Mouse (Mus musculus) adrenal gland, postnatal 4 days (tissue): Measurements from ENCODE around the gene Dnajb8. TPM values are rescaled to one million over a fixed set of nuclear protein-coding genes. Genes with fewer than 3 reads are reported as not detected.

ENCODE experiments used
- DNase-seq, 2 experiments: peaks; one replicate each; pipeline ENCODE4 v3.0.0; 2021 to 2022; ENCODE audit warnings: low spot score in 2 of 2, mixed read lengths in 2 of 2
- total RNA-seq, 2 experiments: library from RNA; stranded (reverse); gene quantifications; 2 replicates each; pipeline ENCODE4 v1.2.3; 2021

The Dnajb8 gene
- total RNA-seq, 2 experiments from 2014 or later = not detected

DNA sequence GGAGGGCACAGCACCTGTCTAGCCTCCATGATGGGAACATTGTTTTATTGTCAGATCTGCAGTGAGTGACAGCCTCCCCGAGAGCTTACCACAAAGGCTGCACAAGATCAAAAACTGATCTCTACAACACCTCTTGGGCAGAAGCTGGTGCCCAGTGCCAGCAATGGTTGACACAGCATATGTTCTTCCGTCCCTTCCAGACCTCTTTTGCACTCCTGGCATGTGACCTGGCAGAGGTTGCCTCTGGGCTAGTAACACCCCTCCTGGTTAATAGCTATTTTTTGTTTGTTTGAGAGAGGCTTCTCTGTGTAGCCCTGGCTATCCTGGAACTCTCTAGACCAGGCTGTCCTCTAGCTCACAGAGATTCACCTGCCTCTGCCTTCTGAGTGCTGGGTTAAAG is 56.1 kb downstream of the Dnajb8 start:
- no peak for DNase-seq

DNA sequence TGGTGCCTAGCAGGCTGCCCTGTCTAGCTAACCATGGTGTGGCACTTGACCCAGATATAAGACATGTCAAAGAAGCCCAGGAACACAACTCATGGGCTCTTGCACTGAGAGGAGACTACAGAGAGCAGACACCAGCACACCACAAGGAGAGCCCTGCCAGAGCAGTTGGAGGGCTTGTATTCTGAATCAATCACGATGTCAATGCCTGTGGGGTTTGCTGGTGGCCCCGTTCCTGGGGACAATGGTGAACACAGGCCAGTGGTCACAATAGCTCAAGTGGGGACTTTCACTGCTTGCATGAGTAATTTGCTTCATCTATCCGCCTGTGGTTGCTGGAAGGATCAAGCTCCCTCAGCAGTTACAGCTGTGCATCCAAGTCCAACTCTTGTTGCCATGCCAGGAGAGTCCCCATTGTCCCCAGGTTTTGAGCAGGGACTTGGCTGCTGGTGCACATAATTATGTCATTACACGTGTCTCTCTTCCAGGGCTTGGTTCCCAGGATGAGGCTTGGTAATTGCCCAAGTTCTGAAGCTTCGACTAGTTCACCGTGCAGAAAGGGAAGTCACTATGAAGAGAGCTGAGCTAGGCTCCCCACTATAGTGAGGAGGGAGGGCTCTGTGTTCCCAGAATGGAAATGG is 68.2 kb downstream of the Dnajb8 start:
- no peak for DNase-seq

DNA sequence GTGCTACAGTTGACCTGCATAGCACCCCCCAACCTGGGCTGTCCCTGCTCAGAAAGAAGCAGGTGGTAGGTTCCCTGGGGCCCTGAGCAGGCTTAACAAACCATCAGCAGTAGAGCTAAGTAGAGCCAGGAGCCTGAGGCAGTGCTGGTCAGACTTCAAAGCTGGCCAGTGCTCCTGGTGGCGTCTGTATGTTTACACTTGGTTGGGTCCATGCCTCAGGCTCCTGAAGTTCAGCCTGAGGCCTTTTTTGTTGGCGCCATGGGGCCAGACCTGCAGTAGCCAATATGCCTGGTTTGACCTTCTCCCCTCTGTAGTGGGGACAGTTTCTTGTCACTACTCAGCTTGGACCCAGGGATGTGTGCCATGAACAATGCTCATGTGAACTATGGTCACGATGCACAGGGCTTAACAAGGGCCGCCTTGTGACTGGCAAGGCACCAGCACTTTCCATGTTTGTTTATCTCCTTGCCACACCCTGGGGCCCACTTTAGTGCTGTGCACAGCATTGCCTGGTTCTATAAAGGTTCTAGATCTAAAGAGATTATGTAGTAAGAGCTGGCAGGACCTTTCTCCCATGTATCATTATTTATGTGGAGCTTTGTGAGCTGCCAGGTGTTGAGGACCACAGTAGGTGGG is 70.3 kb downstream of the Dnajb8 start:
- DNase-seq = no peak

DNA sequence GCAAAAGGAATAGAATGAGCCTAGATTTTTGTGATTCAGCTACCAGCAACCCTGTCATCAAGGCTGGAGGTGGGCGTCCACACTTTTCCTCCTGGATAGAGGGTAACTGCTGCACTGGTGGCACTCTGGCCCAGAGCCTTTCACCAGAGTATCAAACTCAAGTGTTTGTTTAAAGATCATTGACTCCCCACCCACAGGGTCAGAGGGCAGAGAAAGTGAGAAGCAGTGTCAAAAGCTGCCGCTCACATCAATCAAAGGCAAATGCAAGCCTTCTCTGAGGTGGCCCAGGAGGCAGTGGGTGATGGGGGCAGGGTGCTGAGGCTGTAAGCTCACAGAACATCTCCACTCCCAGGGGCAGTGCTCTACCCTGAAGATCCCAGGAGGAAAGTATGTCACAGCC is 77.4 kb downstream of the Dnajb8 start:
- no peak for DNase-seq

DNA sequence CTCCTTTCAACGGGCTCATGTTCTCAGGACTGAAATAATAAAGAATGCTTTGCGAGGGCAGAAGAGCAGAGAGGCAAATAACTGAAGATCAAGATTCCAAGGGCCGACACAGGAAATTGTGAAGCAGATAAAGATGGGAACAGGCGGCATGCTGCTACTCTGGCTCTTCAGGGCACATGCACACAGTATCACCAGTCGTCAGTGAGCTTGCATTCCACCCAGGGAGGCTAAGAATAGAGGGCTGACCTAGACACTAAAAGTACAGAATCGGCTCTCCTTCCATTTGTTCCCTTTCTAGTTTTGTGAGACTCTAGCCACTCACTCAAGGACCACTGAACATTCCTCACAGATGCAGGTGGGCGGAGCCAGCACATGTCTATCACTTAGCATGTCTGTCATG is 79.2 kb downstream of the Dnajb8 start:
- no peak for DNase-seq

Other genes with a start within 250 kb of the Dnajb8 start
- 10 to 100 TPM; 67.6 to 77.3 TPM for gene H1fx, start 240.6 kb upstream of the Dnajb8 start, total RNA-seq
- 100 to 1,000 TPM; 263 to 269 TPM for gene Rab7, start 177.0 kb upstream of the Dnajb8 start, total RNA-seq
- gene Rpn1, start 137.8 kb upstream of the Dnajb8 start, total RNA-seq = 100 to 1,000 TPM; 212 to 219 TPM
- 10 to 100 TPM; 55.5 to 62.7 TPM for gene Gata2, start 28.4 kb upstream of the Dnajb8 start, total RNA-seq
- 10 to 100 TPM; 21.2 to 24.1 TPM for gene Eefsec, start 224.3 kb downstream of the Dnajb8 start, total RNA-seq
- gene Ruvbl1, start 243.1 kb downstream of the Dnajb8 start, total RNA-seq = 10 to 100 TPM; 34.1 to 38.4 TPM